Mouse (Mus musculus): ENCODE measurements around the gene Eif3i.

GRCm38 (mm10) chr4:129615801-129616290 is 15.4 kb upstream of the Eif3i start:
- TF ChIP-seq CTCF (conservative IDR thresholded peaks at IDR 0.05 in 1 of 2, IDR thresholded peaks at IDR 0.05 in 1 of 2; ENCODE audit: low read depth in 2 of 2, low read length in 2 of 2): no peak
- no peak for TF ChIP-seq E2F4 (IDR thresholded peaks at IDR 0.05; ENCODE audit: insufficient replicate concordance, low read depth, low read length)
- TF ChIP-seq POLR2A (IDR thresholded peaks at IDR 0.05; ENCODE audit: low read depth, low read length): no peak
- TF ChIP-seq CHD2 (IDR thresholded peaks at IDR 0.05; ENCODE audit: low read length): no peak
- no peak for TF ChIP-seq HCFC1 (IDR thresholded peaks at IDR 0.05; ENCODE audit: low read depth, low read length)
- no peak for TF ChIP-seq ZNF384 (IDR thresholded peaks at IDR 0.05; ENCODE audit: low read depth, low read length)
- no peak for TF ChIP-seq USF1 (IDR thresholded peaks at IDR 0.05; ENCODE audit: low read depth, low read length)
- TF ChIP-seq MAX (IDR thresholded peaks at IDR 0.05; ENCODE audit: low read length): no peak
- TF ChIP-seq TCF12 (IDR thresholded peaks at IDR 0.05; ENCODE audit: low read depth, low read length): no peak
- TF ChIP-seq EP300 (IDR thresholded peaks at IDR 0.05; ENCODE audit: low read length): no peak
- TF ChIP-seq TBP (conservative IDR thresholded peaks at IDR 0.05; ENCODE audit: low read depth, low read length): no peak

Data from CH12.LX (cell line).